Mouse (Mus musculus): ENCODE measurements around the gene Efhb. TPM values are rescaled to one million over a fixed set of nuclear protein-coding genes. Genes with fewer than 3 reads are reported as not detected.

Efhb gene
- total RNA-seq (2021), result under 1 TPM; 0.11 to 0.26 TPM
- long read RNA-seq, experiment 1, result 0 reads
- long read RNA-seq, experiment 2, result 0 reads

DNA sequence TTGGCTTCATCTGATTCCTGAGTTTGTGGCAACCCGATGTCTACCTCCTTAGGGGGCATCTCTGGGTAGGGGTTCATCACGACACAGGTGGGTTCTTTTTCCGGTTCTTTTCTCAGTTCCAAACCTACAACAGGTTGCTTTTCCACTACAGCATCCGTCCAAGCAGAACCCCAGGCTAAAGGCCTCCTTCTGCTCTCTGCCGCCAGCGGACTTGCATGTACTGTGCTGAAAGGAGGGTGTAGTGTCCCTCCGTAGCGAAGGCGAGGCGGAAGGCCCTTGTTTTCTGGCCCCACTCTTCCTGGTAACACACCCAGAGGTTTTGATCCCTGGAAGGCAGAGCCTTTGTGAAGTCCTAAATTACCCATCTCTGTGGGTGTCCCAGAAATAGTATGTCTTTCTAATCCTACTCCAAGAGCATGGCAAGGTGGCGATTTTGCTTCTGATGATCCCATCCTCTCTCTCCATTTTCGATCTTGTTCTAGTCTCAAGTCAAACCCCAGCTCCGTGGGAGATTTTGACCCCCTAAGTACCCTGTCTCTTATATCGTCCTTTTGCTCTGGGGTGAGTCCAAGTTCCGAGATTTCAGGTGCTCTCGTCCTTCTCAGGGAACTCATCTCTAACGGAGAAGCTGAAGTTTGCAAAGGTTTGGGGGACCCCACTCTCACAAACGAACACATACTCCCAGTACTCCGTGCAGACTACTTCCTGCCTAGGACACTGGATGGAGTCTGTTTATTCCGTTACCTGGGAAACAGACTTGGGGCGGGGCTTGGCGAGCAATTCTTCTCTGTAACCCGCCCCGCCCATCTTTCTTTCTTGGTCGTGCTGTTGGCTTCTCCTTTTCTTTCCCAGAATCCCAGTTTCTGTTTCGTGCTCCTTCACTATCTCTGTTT is at the start of gene Efhb:
TSS of gene Efhb (minus strand) at position 719 of the 893 bp plus-strand sequence.
- Histone ChIP-seq H3K4me3 (peak within 1 kb of the TSS; percentile 50), H3K27ac (no peak within 1 kb of the TSS)
- TF ChIP-seq CTCF (IDR thresholded peaks at IDR 0.05), result no peak
- intact Hi-C loops (cut with DNase I), result no loop called here
- peak; percentile 64 to 70 for DNase-seq (ENCODE audit: extremely low spot score in 1 of 2, low spot score in 2 of 2)

DNA sequence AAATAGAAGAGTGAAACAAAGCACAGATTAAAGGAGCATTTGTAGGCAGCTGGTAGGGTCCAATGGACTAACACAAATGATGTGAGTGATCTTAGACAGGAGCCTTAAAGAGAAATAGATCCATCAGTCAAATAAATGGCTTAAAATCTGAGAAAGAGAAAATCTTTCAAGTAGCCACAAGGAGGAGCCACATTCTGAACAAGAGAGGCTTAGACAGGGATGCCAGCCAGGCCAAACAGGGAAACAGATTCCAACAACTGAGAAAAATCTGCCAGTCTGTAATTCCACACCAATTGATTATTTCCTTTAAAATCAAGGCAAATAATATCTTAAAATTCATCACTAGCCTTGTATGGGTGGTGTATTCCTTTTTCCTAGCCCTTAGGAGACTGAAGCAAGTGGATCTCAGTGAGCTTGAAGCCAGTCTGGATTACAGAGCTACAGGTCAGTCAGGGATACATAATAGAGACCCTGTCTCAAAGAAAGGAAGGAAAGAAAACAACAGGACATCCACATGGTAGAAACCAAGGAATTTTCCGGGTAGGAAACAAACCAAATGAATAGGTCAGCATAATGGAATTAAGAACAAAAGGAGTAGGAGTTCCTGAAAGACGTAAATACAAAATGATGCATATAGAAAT is 49.3 kb upstream of the Efhb start:
- no peak for DNase-seq (ENCODE audit: extremely low spot score in 1 of 2, low spot score in 2 of 2)
- peak; percentile 63 for TF ChIP-seq CTCF (IDR thresholded peaks at IDR 0.05)
- no peak overlapping the region for H3K27ac ChIP-seq
- no peak overlapping the region for H3K4me3 ChIP-seq
- intact Hi-C loops (cut with DNase I), result loop anchor here (5.0 to 10.0 kb wide), 2 partner anchors 55 to 322 kb away; partner anchors contain the start of gene Kat2b

DNA sequence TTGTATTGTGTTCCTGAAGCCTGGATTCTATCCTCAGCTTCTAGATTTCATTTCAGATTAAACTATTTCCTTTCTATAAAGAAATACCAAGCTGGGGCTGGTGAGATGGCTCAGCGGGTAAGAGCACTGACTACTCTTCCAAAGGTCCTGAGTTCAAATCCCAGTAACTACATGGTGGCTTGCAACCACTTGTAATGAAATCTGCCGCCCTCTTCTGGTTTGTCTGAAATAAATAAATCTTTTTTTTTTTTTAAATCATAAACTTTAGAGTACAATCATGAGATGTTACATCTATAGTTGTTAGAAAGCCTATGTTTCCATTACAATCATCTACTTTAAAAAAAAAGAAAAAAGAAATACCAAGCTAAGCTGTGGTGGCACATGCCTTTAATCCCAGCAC is 39.8 kb upstream of the Efhb start:
- no peak for TF ChIP-seq CTCF (IDR thresholded peaks at IDR 0.05)
- H3K27ac ChIP-seq, result no peak overlapping the region
- no peak for DNase-seq (ENCODE audit: extremely low spot score in 1 of 2, low spot score in 2 of 2)
- intact Hi-C loops (cut with DNase I), result no loop called here
- no peak overlapping the region for H3K4me3 ChIP-seq

DNA sequence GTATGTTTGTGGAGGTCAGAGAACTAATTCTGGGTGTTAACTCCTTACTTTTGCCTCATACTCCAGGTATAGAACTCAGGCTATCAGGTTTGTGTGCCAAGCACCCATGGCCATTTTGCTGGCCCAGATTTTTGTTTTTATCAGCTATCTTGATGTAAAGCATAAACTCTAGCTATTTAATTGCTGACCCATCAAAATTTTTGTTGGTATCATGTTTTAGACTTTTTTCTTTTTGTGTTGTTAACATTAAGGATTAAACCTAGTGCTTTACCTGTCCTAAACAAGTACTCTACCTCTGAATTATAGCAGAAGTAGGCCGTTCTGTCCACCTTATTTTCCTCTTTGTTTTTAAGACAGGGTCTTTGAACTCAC is 25.9 kb upstream of the Efhb start:
- no peak for TF ChIP-seq CTCF (IDR thresholded peaks at IDR 0.05)
- intact Hi-C loops (cut with DNase I), result no loop called here
- DNase-seq (ENCODE audit: extremely low spot score in 1 of 2, low spot score in 2 of 2), result no peak
- H3K27ac ChIP-seq, result no peak overlapping the region
- H3K4me3 ChIP-seq, result no peak overlapping the region

DNA sequence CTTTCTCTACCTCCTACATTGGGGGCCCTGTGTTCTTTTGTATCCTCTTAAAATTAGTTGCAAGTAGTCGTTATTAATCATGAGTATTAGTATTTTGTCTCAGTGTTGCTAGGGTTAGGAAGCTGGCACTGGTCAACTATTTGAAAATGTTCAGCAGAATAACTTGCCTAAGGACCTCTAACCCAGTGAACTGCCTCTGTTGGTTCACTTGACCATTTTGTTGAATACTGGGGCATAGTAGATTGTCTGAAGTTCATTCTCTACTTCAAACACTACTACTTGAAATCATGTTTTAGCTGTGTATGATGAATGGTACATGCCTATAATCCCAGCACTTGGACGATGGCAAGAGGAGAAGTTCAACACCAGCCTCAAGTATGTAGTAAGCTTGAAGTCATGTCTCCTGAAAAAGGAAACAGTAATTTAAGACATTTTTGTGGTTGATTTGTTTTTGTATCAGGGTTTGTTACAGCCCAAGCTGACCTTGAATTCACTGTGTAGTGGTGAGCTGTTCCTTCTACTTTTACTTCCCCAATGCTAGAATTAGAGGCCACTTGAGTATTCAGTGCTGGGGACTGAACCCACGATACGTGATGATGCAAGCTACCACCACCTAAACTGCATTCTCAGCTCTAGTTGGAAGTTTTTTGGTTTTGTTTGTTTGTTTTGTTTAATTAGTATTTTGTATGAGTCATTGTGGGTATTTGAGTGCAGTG is 25.3 kb upstream of the Efhb start:
- no peak for DNase-seq (ENCODE audit: extremely low spot score in 1 of 2, low spot score in 2 of 2)
- intact Hi-C loops (cut with DNase I), result no loop called here
- TF ChIP-seq CTCF (IDR thresholded peaks at IDR 0.05), result no peak
- Histone ChIP-seq H3K4me3 (no peak overlapping the region), H3K27ac (no peak overlapping the region)

DNA sequence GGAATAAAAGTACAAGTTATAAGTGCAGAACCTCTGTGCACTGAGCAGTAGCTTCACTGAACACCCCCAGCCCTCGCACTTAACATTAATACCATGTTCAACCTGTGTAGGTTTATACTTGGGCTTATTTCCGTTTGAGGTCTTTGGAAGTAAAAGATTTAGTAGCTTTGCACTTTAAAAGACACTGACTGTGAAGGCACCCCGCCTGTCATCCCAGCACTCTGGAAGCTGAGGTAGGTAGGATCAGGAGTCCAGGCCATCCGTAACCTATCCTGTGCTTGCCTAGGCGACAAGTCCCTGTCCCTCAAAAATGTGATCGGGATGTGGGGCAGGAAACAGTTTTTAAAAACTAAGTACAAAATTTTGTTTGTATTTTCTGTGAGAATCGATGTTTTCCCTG is 17.3 kb upstream of the Efhb start:
- no peak for TF ChIP-seq CTCF (IDR thresholded peaks at IDR 0.05)
- Histone ChIP-seq H3K4me3 (peak overlapping the region; percentile 76), H3K27ac (no peak overlapping the region)
- intact Hi-C loops (cut with DNase I), result no loop called here
- DNase-seq (ENCODE audit: extremely low spot score in 1 of 2, low spot score in 2 of 2), result no peak

DNA sequence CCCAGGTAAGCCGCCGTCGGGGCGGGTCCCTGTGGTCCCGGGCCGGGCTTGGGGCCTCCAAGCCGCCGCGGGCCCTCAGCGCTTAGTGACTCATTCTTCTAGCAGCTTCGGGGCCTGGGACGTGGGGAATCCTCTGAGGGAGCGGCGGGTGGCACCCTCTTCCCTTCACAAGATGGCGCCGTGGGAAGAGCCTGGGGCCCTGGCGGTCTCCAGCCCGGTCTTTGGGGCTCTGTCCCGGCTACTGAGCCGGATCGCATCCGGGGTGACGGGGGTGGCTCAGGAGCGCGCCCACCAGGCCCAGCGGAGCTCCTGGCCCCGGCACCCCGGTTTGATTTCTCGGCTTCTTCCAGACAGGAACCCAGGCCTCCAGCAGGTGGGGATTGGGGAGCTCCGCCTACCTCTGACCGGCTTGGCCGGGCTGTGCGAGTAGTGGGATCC is 16.5 kb upstream of the Efhb start:
- TF ChIP-seq CTCF (IDR thresholded peaks at IDR 0.05), result no peak; the same call in none of the 2 replicates
- peak in 1 of 2 experiments; percentile 58 for DNase-seq (ENCODE audit: extremely low spot score in 1 of 2, low spot score in 2 of 2)
- Histone ChIP-seq H3K4me3 (peak overlapping the region; percentile 76), H3K27ac (peak overlapping the region; percentile 89)
- intact Hi-C loops (cut with DNase I), result loop anchor here (2.0 to 5.0 kb wide), 2 partner anchors 88 to 879 kb away; partner anchors contain the start of gene Kat2b

DNA sequence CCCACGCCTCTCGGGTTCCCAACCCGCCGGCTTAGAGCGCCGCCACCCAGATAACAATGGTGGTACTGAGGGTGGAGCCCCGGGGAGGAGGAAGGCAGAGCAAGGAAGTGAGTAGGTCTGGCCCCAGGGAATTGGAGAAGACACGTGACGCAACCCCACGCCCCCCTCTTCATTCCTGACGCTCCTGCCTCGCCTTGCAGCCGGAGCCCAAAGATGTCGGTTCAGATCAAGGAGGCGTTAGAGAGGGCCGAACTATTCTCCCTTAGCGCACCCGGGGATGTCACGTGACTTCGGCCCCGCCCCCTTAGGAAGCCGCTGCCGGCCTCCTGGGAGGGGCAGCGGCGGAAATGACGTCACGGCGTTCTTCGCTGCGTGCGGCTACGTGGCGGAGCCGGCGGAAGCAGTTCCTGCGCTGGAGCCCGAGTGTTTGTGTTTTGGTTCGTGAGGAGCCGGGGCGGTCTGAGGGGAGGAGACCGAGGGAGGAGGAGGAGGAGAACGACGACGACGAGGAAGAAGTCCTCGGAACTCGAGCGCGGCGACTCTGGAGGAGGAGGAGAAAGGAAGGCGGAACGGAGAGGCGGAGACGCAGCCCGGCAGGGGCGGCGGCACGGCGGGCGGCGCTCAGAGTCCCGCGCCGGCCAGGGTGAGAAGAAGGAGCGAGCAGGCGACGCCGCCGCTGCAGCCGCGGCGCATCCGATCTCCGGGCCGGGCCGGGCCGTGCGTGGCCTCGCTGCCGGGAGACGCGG is 15.9 kb upstream of the Efhb start, which contains the start of gene Rab5a:
TSS of gene Rab5a (plus strand) at position 377 of the 746 bp plus-strand sequence.
- TF ChIP-seq CTCF (IDR thresholded peaks at IDR 0.05), result no peak; the same call in 1 of the 2 replicates
- intact Hi-C loops (cut with DNase I), result loop anchor here (1.0 to 5.0 kb wide), 3 partner anchors 88 to 878 kb away; partner anchors contain the start of genes Kat2b and Sgo1
- Histone ChIP-seq H3K27ac (peak within 1 kb of the TSS; percentile 89), H3K4me3 (peak within 1 kb of the TSS; percentile 76)
- DNase-seq (ENCODE audit: extremely low spot score in 1 of 2, low spot score in 2 of 2), result peak; percentile 99 to 100

DNA sequence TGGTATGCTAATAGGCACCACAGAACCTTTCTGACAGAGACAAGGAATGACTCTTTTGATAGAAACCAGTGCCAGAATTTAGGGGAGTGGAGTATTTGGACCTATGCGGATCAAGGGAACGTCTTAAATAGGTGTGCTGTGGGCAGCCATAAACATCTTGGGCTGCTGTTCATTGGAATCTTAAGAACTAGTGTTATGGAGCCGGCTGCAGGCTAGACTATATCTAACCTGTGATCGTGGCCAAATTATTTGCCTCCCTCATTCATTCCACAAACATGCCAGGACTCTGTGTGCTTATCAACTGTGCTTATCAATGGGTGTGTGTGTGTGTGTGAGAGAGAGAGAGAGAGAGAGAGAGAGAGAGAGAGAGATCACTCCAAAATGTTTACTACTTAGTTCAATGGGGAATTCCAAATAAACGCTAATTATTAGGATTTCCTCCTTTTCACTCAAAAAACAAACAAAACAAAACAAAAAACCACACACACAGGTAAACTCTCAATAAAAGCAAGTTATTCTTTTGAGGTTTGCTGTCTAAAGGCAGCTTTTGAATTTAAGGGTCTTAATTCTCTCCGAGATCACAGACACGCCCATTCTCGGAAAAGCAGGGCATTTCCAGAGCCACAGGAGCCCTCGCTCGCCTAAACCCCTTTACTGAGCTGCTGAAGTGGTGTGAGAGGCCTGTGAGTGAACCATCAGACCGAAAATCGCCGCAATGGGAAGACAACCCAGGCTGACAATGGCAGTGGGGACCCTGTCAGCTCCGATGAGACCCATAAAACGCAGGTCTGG is 15.1 kb upstream of the Efhb start:
- no peak; the same call in 1 of the 2 replicates for TF ChIP-seq CTCF (IDR thresholded peaks at IDR 0.05)
- Histone ChIP-seq H3K4me3 (peak overlapping the region; percentile 76), H3K27ac (peak overlapping the region; percentile 89)
- intact Hi-C loops (cut with DNase I), result loop anchor here (1.0 to 5.0 kb wide), 3 partner anchors 89 to 877 kb away; partner anchors contain the start of genes Kat2b and Sgo1
- DNase-seq (ENCODE audit: extremely low spot score in 1 of 2, low spot score in 2 of 2), result no peak

DNA sequence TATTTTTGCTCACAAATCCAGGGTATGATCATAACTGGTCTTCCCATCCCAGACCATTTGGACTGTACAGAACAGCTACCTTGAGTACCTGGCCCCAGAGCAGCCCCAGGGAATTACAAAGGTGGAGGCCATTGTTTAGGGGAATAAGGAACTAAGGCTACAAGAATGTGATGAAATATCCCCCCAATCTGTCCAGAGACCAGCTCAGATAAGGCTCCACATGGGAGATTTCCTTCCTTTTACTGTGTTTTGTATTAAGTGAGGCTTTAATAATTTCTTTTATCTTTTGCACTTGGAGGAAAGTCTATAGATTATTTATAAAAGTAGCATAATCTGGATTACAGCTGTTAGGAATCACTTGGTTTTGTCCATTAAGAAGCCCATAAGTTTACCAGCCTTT is 5.6 kb upstream of the Efhb start:
- no peak overlapping the region for H3K4me3 ChIP-seq
- no peak overlapping the region for H3K27ac ChIP-seq
- intact Hi-C loops (cut with DNase I), result no loop called here
- TF ChIP-seq CTCF (IDR thresholded peaks at IDR 0.05), result no peak
- DNase-seq (ENCODE audit: extremely low spot score in 1 of 2, low spot score in 2 of 2), result no peak

All from left cerebral cortex, adult 2 months (tissue).